In genomic region chr1:133069275-133070120, GRCm38 (mm10) we compare ENCODE assay signal across 8 mouse cellular contexts. TPM values are rescaled to one million over a fixed set of nuclear protein-coding genes. Genes with fewer than 3 reads are reported as not detected.
DNase-seq lines count a peak whose midpoint lies in the region; ATAC-seq and TF ChIP-seq lines count a peak whose summit lies in the region.

No protein-coding gene starts in this region.

- no peak overlapping the region; the same call in 1 of the 2 replicates for H3K9ac ChIP-seq in lung, embryonic 16.5 days (ENCODE audit: low read length)
- H3K9ac ChIP-seq in embryonic facial prominence, embryonic 15.5 days: no peak overlapping the region
- H3K9ac ChIP-seq in liver, postnatal 0 days (replicated peaks): no peak overlapping the region

- no peak overlapping the region for H3K4me2 ChIP-seq in lung, embryonic 16.5 days (ENCODE audit: low read depth, low read length)
- no peak overlapping the region for H3K4me2 ChIP-seq in embryonic facial prominence, embryonic 15.5 days (replicated peaks)
- no peak overlapping the region for H3K4me2 ChIP-seq in liver, postnatal 0 days (ENCODE audit: low read depth, low read length)

- peak overlapping the region; percentile 62 for H3K27ac ChIP-seq in lung, embryonic 16.5 days (ENCODE audit: low read length)
- H3K27ac ChIP-seq in embryonic facial prominence, embryonic 15.5 days (replicated peaks): peak overlapping the region; percentile 69
- H3K27ac ChIP-seq in liver, postnatal 0 days (ENCODE audit: low read depth): peak overlapping the region; percentile 34; the same call in 1 of the 2 replicates

- no peak for TF ChIP-seq EP300 in liver, postnatal 0 days (IDR thresholded peaks at IDR 0.05; ENCODE audit: low read depth)

- H3K4me3 ChIP-seq in lung, embryonic 16.5 days (ENCODE audit: low read length): no peak overlapping the region
- no peak overlapping the region for H3K4me3 ChIP-seq in embryonic facial prominence, embryonic 15.5 days (replicated peaks)
- no peak overlapping the region for H3K4me3 ChIP-seq in liver, postnatal 0 days (ENCODE audit: low read depth, low read length)

- ATAC-seq in lung, embryonic 16.5 days (ENCODE audit: low read depth): peak; percentile 17; the same call in 1 of the 2 replicates
- no peak for ATAC-seq in embryonic facial prominence, embryonic 15.5 days (ENCODE audit: insufficient number of reproducible peaks, low FRiP score, low TSS enrichment, low read depth)
- ATAC-seq in liver, postnatal 0 days: no peak
- ATAC-seq in erythroblast, adult 5-6 weeks (replicated peaks; ENCODE audit: low FRiP score, poor library complexity, severe bottlenecking): no peak

- no peaks in the 10 kb centered on the region for H3K27me3 ChIP-seq in lung, embryonic 16.5 days (ENCODE audit: control insufficient read depth, insufficient read depth, low read depth, low read length)
- H3K27me3 ChIP-seq in embryonic facial prominence, embryonic 15.5 days: no peaks in the 10 kb centered on the region
- H3K27me3 ChIP-seq in liver, postnatal 0 days (ENCODE audit: insufficient read depth, low read length): no peaks in the 10 kb centered on the region

- TF ChIP-seq CTCF in liver, postnatal 0 days (IDR thresholded peaks at IDR 0.05; ENCODE audit: low read depth): no peak

- WGBS in lung, embryonic 16.5 days: 64% methylated on average over 12 of the region's 12 CpGs
- WGBS in embryonic facial prominence, embryonic 15.5 days: 70% methylated on average over 12 of the region's 12 CpGs
- 63% methylated on average over 12 of the region's 12 CpGs for WGBS in liver, postnatal 0 days (ENCODE audit: insufficient replicate concordance)

- intact Hi-C loops in heart, postnatal 10 days (cut with DNase I): loop anchor here (2.0 to 5.0 kb wide), 2 partner anchors 23 to 1997 kb away; no protein-coding TSS in a partner anchor
- intact Hi-C loops in left cerebral cortex, postnatal 36 days (cut with DNase I): no loop called here

- no peaks in the 10 kb centered on the region for H3K9me3 ChIP-seq in lung, embryonic 16.5 days (ENCODE audit: control insufficient read depth, low read length)
- no peaks in the 10 kb centered on the region for H3K9me3 ChIP-seq in embryonic facial prominence, embryonic 15.5 days (replicated peaks)
- H3K9me3 ChIP-seq in liver, postnatal 0 days (ENCODE audit: low read length): no peaks in the 10 kb centered on the region

- H3K4me1 ChIP-seq in lung, embryonic 16.5 days (replicated peaks; ENCODE audit: control insufficient read depth, insufficient read depth, low read length): peaks cover 34% of the 10 kb centered on the region
- peaks cover 45% of the 10 kb centered on the region for H3K4me1 ChIP-seq in embryonic facial prominence, embryonic 15.5 days
- peaks cover 15% of the 10 kb centered on the region for H3K4me1 ChIP-seq in liver, postnatal 0 days (ENCODE audit: insufficient read depth)

- no peaks in the 10 kb centered on the region for H3K36me3 ChIP-seq in lung, embryonic 16.5 days (ENCODE audit: control insufficient read depth, insufficient read depth, low read length)
- peaks cover 14% of the 10 kb centered on the region for H3K36me3 ChIP-seq in embryonic facial prominence, embryonic 15.5 days
- H3K36me3 ChIP-seq in liver, postnatal 0 days (replicated peaks; ENCODE audit: insufficient read depth, low read length): no peaks in the 10 kb centered on the region

- no peak for DNase-seq in lung, postnatal 4 days
- DNase-seq in heart, postnatal 10 days: peak; percentile 60 to 67
- DNase-seq in liver, postnatal 0 days: no peak
- DNase-seq in right cerebral cortex, postnatal 25 days: no peak
- no peak for DNase-seq in left cerebral cortex, postnatal 36 days (ENCODE audit: low spot score in 2 of 2)

RNA-seq across cellular contexts. Expression of gene Pik3c2b, which starts 24.0 kb away (rescaled TPM):
- polyA plus RNA-seq in lung, embryonic 16.5 days (2015; fragmentation: Nextera tagmentation; extraction: Ambion mirVana): 5.3 and 6.2 TPM in 2 replicates
- polyA plus RNA-seq in embryonic facial prominence, embryonic 15.5 days (2015; fragmentation: Nextera tagmentation; extraction: Ambion mirVana): 6.2 and 8.1 TPM in 2 replicates
- 10 to 100 TPM; 26.1 to 36.5 TPM for total RNA-seq in heart, postnatal 10 days (2021)
- polyA plus RNA-seq in liver, postnatal 0 days (2015; fragmentation: Nextera tagmentation; extraction: Ambion mirVana): 0.83 and 1.00 TPM in 2 replicates
- 0.38 and 0.84 TPM in 2 replicates for total RNA-seq in erythroblast, adult 5-6 weeks (2015; ENCODE audit: low replicate concordance)
- total RNA-seq in erythroblast, adult 5-6 weeks (2017; ENCODE audit: low replicate concordance): 0.17 and 0.56 TPM in 2 replicates
- total RNA-seq in left cerebral cortex, postnatal 36 days (2021): 10 to 100 TPM; 12.4 to 18.6 TPM

RNA-seq across cellular contexts. Expression of gene Mdm4, which starts 39.1 kb away (rescaled TPM):
- 33.3 and 33.4 TPM in 2 replicates for polyA plus RNA-seq in lung, embryonic 16.5 days (2015; fragmentation: Nextera tagmentation; extraction: Ambion mirVana)
- polyA plus RNA-seq in embryonic facial prominence, embryonic 15.5 days (2015; fragmentation: Nextera tagmentation; extraction: Ambion mirVana): 33.5 and 42.3 TPM in 2 replicates
- total RNA-seq in heart, postnatal 10 days (2021): 10 to 100 TPM; 48.9 to 49.0 TPM
- 5.8 and 9.0 TPM in 2 replicates for polyA plus RNA-seq in liver, postnatal 0 days (2015; fragmentation: Nextera tagmentation; extraction: Ambion mirVana)
- 38.2 and 53.6 TPM in 2 replicates for total RNA-seq in erythroblast, adult 5-6 weeks (2015; ENCODE audit: low replicate concordance)
- total RNA-seq in erythroblast, adult 5-6 weeks (2017; ENCODE audit: low replicate concordance): 69.9 and 74.2 TPM in 2 replicates
- 10 to 100 TPM; 63.2 to 91.1 TPM for total RNA-seq in left cerebral cortex, postnatal 36 days (2021)

Comparison
In these comparisons a context has a peak if more than half of its experiments do, and no peak if none do; other contexts are left out.
1. DNase-seq: peak in heart, postnatal 10 days (2 of 2); none in lung, postnatal 4 days (0 of 2), liver, postnatal 0 days (single experiment), right cerebral cortex, postnatal 25 days (single experiment) and left cerebral cortex, postnatal 36 days (0 of 2).
2. RNA of gene Pik3c2b, which starts 24.0 kb away (total RNA-seq): 26.1 to 36.5 TPM in heart, postnatal 10 days and 12.4 to 18.6 TPM in left cerebral cortex, postnatal 36 days; 0.17 to 0.84 TPM in erythroblast, adult 5-6 weeks; every median in the first group is over 4 times any median in the second.
3. Peak in every context shown above with its lines, with median percentiles within 50 percentile points of each other: H3K27ac ChIP-seq.